Mouse (Mus musculus): ENCODE results near the gene Gm20388. TPM values are rescaled to one million over a fixed set of nuclear protein-coding genes. Genes with fewer than 3 reads are reported as not detected.

Gene Gm20388
- polyA plus RNA-seq, 1 experiment from 2014 or later = not detected

- Histone ChIP-seq H3K27me3 (replicated peaks) (no peaks in the 10 kb centered on the region), H3K9ac (no peak overlapping the region), H3K4me3 (no peak overlapping the region), H3K4me2 (no peak overlapping the region), H3K27ac (no peak overlapping the region), H3K36me3 (no peaks in the 10 kb centered on the region), H3K4me1 (no peaks in the 10 kb centered on the region), H3K9me3 (replicated peaks) (no peaks in the 10 kb centered on the region)
- ATAC-seq = no peak
- 65% methylated on average over 5 of the region's 5 CpGs for WGBS (ENCODE audit: insufficient replicate concordance)
Measured at GRCm38 (mm10) chr8:124181751-124182150, 4271.1 kb downstream of the Gm20388 start.

DNA sequence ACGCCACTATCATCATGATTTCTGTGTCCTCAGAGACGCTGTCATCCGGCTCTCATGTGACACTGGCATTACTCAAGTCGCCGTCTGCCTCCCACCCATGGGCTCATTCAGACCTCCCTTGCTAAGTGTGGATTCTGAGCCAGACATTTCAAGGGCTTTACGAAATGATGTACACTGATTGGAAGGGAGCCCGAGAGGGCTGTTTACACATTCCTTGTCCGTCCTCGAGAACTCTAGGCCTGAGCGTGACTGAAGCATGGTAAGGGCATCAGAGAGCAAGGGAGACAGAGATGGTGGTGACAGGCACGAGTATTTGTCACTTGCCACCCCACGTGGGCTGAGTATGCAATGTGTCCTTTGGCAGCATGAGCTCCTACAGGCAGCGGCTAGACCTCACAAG is 4271.6 kb downstream of the Gm20388 start:
- Histone ChIP-seq H3K36me3 (no peaks in the 10 kb centered on the region), H3K27ac (no peak overlapping the region), H3K4me3 (no peak overlapping the region), H3K9ac (no peak overlapping the region), H3K9me3 (replicated peaks) (no peaks in the 10 kb centered on the region), H3K4me1 (no peaks in the 10 kb centered on the region), H3K4me2 (no peak overlapping the region), H3K27me3 (replicated peaks) (no peaks in the 10 kb centered on the region)
- ATAC-seq = no peak
- WGBS (ENCODE audit: insufficient replicate concordance) = 59% methylated on average over 13 of the region's 13 CpGs

- Histone ChIP-seq H3K9me3 (replicated peaks) (no peaks in the 10 kb centered on the region), H3K4me3 (no peak overlapping the region), H3K4me1 (no peaks in the 10 kb centered on the region), H3K4me2 (no peak overlapping the region), H3K36me3 (no peaks in the 10 kb centered on the region), H3K27ac (no peak overlapping the region), H3K9ac (no peak overlapping the region), H3K27me3 (replicated peaks) (no peaks in the 10 kb centered on the region)
- no peak for ATAC-seq
- 66% methylated on average over 3 of the region's 3 CpGs for WGBS (ENCODE audit: insufficient replicate concordance)
Measured at GRCm38 (mm10) chr8:124184078-124184477, 4273.4 kb downstream of the Gm20388 start.

DNA sequence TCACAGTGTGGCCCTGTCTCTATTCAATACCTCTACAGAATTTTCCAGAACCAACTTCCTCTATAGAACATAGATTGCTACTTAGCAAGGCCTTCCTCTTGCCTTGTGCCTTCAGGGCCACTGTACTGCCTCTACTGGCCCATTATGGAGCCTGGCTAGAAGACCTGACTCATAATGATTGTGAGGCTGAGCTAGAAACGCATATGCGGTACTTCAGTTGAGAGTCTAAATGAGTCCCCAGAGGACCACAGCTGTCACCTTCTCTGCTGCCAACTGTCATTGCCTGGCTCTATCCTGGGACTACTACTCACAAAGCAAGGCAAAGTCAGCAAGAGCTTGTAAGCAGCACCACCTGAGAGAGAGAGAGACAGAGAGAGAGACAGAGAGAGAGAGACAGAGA is 4273.9 kb downstream of the Gm20388 start:
- no peak overlapping the region for H3K4me3 ChIP-seq
- no peak for ATAC-seq
- no peak overlapping the region for H3K9ac ChIP-seq
- H3K4me1 ChIP-seq = no peaks in the 10 kb centered on the region
- H3K27ac ChIP-seq = no peak overlapping the region
- 73% methylated on average over 2 of the region's 2 CpGs for WGBS (ENCODE audit: insufficient replicate concordance)
- no peaks in the 10 kb centered on the region for H3K36me3 ChIP-seq
- H3K27me3 ChIP-seq (replicated peaks) = no peaks in the 10 kb centered on the region
- H3K9me3 ChIP-seq (replicated peaks) = no peaks in the 10 kb centered on the region
- H3K4me2 ChIP-seq = no peak overlapping the region

DNA sequence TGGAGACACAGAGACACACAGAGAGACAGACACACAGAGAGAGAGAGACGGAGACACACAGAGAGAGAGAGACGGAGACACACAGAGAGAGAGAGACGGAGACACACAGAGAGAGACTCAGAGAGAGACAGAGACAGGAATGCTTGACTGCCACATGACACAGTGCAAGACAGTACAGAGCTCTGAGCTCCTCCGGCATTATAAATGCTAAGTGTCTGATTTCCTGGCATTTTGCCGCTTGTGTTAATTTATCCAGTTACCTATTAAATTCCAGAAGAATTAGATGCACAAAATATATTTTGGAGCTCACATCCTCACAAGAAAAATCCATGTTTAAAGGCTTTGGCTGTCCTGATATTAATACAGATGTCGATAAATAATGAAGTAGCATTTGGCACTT is 4274.4 kb downstream of the Gm20388 start:
- H3K36me3 ChIP-seq = no peaks in the 10 kb centered on the region
- no peak overlapping the region for H3K4me2 ChIP-seq
- H3K9me3 ChIP-seq (replicated peaks) = no peaks in the 10 kb centered on the region
- H3K4me1 ChIP-seq = no peaks in the 10 kb centered on the region
- 70% methylated on average over 6 of the region's 6 CpGs for WGBS (ENCODE audit: insufficient replicate concordance)
- no peak overlapping the region for H3K9ac ChIP-seq
- no peaks in the 10 kb centered on the region for H3K27me3 ChIP-seq (replicated peaks)
- no peak overlapping the region for H3K4me3 ChIP-seq
- ATAC-seq = no peak
- H3K27ac ChIP-seq = no peak overlapping the region

- no peak for ATAC-seq
- no peak overlapping the region for H3K27ac ChIP-seq
- H3K9ac ChIP-seq = no peak overlapping the region
- WGBS (ENCODE audit: insufficient replicate concordance) = 57% methylated on average over 7 of the region's 7 CpGs
- no peaks in the 10 kb centered on the region for H3K4me1 ChIP-seq
- H3K27me3 ChIP-seq (replicated peaks) = no peaks in the 10 kb centered on the region; the same call in 1 of the 2 replicates
- H3K36me3 ChIP-seq = no peaks in the 10 kb centered on the region
- H3K4me3 ChIP-seq = no peak overlapping the region
- no peak overlapping the region for H3K4me2 ChIP-seq
- H3K9me3 ChIP-seq (replicated peaks) = no peaks in the 10 kb centered on the region
Measured at GRCm38 (mm10) chr8:124190388-124190787, 4279.7 kb downstream of the Gm20388 start.

DNA sequence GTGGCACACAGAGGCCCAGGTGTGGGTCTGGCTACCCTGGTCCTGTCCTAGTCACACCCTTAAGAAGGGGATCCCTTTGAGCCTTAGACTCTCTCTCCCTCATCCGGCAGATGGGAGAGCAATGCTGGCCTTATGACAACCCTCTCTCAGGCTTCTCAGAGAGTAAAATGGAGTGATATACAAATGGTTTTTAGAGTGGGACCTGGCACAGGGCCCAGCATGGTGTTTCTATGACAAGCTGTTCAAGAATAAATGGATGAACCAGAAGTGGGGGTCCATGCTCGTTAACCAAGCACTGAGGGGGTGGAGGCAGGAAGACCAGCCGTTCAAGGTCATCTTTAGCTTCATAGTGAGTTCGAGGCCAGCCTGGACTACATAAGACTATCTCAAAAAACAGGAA is 4281.6 kb downstream of the Gm20388 start:
- Histone ChIP-seq H3K27me3 (replicated peaks) (no peaks in the 10 kb centered on the region; the same call in 1 of the 2 replicates), H3K27ac (no peak overlapping the region)
- 62% methylated on average over 4 of the region's 4 CpGs for WGBS (ENCODE audit: insufficient replicate concordance)

GRCm38 (mm10) chr8:124192976-124193375 is 4282.3 kb downstream of the Gm20388 start:
- Histone ChIP-seq H3K36me3 (no peaks in the 10 kb centered on the region), H3K27me3 (replicated peaks) (peaks cover 3% of the 10 kb centered on the region; the same call in 1 of the 2 replicates), H3K9me3 (replicated peaks) (no peaks in the 10 kb centered on the region), H3K4me3 (no peak overlapping the region), H3K27ac (no peak overlapping the region), H3K9ac (no peak overlapping the region), H3K4me2 (no peak overlapping the region), H3K4me1 (no peaks in the 10 kb centered on the region)
- ATAC-seq = no peak
- 71% methylated on average over 10 of the region's 10 CpGs for WGBS (ENCODE audit: insufficient replicate concordance)

More for the DNA sequence above, 4281.6 kb downstream of the Gm20388 start:
- Histone ChIP-seq H3K4me3 (no peak overlapping the region), H3K4me1 (no peaks in the 10 kb centered on the region), H3K36me3 (no peaks in the 10 kb centered on the region), H3K4me2 (no peak overlapping the region), H3K9ac (no peak overlapping the region), H3K9me3 (replicated peaks) (no peaks in the 10 kb centered on the region)
- ATAC-seq = no peak

DNA sequence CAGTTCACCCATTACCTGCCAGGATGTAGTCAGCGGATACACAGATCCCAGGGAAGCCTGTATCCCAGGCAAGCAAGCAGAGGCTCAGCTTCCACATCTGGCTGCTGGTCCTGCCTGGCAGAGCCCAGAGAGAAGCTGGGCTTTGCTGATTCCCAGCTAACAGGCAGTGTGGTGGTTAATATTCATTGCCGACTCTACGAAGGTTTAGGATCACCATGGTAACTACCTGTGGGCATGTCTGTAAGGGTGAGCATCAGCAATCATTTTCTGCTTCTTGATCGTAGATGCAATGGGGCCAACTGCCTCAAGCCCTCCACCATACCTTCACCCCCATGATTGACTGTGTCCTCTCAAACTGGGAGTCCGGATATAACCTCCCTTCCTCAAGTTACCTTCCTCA is 4283.4 kb downstream of the Gm20388 start:
- Histone ChIP-seq H3K9ac (no peak overlapping the region), H3K4me1 (no peaks in the 10 kb centered on the region), H3K4me3 (no peak overlapping the region), H3K27ac (no peak overlapping the region), H3K4me2 (no peak overlapping the region), H3K36me3 (no peaks in the 10 kb centered on the region), H3K27me3 (replicated peaks) (peaks cover 7% of the 10 kb centered on the region), H3K9me3 (replicated peaks) (no peaks in the 10 kb centered on the region)
- WGBS (ENCODE audit: insufficient replicate concordance) = 70% methylated on average over 5 of the region's 5 CpGs
- no peak for ATAC-seq

DNA sequence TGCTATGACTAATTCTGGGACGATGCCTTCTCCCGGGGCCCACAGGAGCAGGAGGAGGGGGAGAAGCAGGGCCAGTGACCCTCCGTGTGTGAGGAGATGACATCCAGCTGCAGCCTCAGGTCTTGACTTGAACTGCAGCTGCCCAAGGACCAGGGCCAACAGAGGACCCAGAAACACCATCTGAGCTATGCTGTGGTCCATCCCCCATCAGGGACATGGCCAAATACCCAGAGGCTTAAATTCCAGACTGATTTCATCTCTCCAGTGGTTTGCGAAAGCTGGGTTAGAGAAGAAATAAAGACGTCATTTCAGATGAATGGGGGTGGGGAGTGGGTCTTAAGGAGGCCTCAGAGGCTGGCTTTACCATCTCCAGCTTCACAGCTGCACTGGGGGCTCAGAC is 4285.6 kb downstream of the Gm20388 start:
- no peak overlapping the region for H3K4me2 ChIP-seq
- no peak overlapping the region for H3K27ac ChIP-seq
- H3K9ac ChIP-seq = no peak overlapping the region
- no peak overlapping the region for H3K4me3 ChIP-seq
- WGBS (ENCODE audit: insufficient replicate concordance) = 59% methylated on average over 5 of the region's 5 CpGs
- no peaks in the 10 kb centered on the region for H3K9me3 ChIP-seq (replicated peaks)
- no peaks in the 10 kb centered on the region for H3K36me3 ChIP-seq
- no peaks in the 10 kb centered on the region for H3K4me1 ChIP-seq
- ATAC-seq = no peak
- H3K27me3 ChIP-seq (replicated peaks) = peaks cover 7% of the 10 kb centered on the region

DNA sequence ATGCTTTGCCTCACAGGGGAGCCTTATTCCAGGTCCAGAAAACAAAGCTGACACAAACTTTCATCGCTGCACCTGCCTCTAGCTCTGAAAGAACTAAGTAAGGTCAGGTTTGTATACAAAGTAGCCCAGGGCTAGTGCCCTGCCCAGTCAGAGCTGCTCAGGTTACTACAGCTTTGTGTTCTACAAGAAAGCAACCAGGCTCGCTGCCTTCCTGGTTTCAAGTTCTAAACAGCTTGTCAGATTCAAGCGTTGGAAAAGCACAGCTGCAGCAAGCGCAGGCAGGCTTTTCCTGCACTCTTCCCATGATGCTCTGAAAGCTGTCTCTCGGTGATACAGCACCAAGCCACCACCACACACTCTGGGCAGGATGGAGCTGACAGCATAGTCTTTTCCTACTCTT is 4286.2 kb downstream of the Gm20388 start:
- WGBS (ENCODE audit: insufficient replicate concordance) = 47% methylated on average over 5 of the region's 5 CpGs

GRCm38 (mm10) chr8:124198230-124198629 is 4287.6 kb downstream of the Gm20388 start:
- H3K27me3 ChIP-seq (replicated peaks) = peaks cover 7% of the 10 kb centered on the region
- H3K4me2 ChIP-seq = no peak overlapping the region
- 70% methylated on average over 7 of the region's 7 CpGs for WGBS (ENCODE audit: insufficient replicate concordance)
- no peaks in the 10 kb centered on the region for H3K36me3 ChIP-seq
- no peak overlapping the region for H3K9ac ChIP-seq
- ATAC-seq = no peak
- H3K9me3 ChIP-seq (replicated peaks) = no peaks in the 10 kb centered on the region
- no peak overlapping the region for H3K27ac ChIP-seq
- no peak overlapping the region for H3K4me3 ChIP-seq
- no peaks in the 10 kb centered on the region for H3K4me1 ChIP-seq

More for the DNA sequence above, 4286.2 kb downstream of the Gm20388 start:
- Histone ChIP-seq H3K4me3 (no peak overlapping the region), H3K4me1 (no peaks in the 10 kb centered on the region), H3K36me3 (no peaks in the 10 kb centered on the region), H3K27ac (no peak overlapping the region), H3K9ac (no peak overlapping the region), H3K4me2 (no peak overlapping the region), H3K27me3 (replicated peaks) (peaks cover 7% of the 10 kb centered on the region), H3K9me3 (replicated peaks) (no peaks in the 10 kb centered on the region)
- no peak for ATAC-seq

GRCm38 (mm10) chr8:124200400-124200799 is 4289.8 kb downstream of the Gm20388 start:
- Histone ChIP-seq H3K27ac (no peak overlapping the region), H3K9me3 (replicated peaks) (no peaks in the 10 kb centered on the region), H3K4me1 (no peaks in the 10 kb centered on the region), H3K9ac (no peak overlapping the region), H3K4me2 (no peak overlapping the region), H3K27me3 (replicated peaks) (peaks cover 7% of the 10 kb centered on the region; the same call in 1 of the 2 replicates), H3K4me3 (no peak overlapping the region), H3K36me3 (no peaks in the 10 kb centered on the region)
- 60% methylated on average over 7 of the region's 7 CpGs for whole genome bisulfite sequencing (ENCODE audit: insufficient replicate concordance)
- no peak for ATAC-seq

Data from liver, embryonic 12.5 days (tissue).